Mouse (Mus musculus): ENCODE data around the gene Clgn. TPM values are rescaled to one million over a fixed set of nuclear protein-coding genes. Genes with fewer than 3 reads are reported as not detected.
A peak's percentile ranks its signal among the peaks of the same experiment; 100 is the strongest.

Clgn gene
- polyA plus RNA-seq, 1 experiment from 2014 or later, result 0.14 TPM

DNA sequence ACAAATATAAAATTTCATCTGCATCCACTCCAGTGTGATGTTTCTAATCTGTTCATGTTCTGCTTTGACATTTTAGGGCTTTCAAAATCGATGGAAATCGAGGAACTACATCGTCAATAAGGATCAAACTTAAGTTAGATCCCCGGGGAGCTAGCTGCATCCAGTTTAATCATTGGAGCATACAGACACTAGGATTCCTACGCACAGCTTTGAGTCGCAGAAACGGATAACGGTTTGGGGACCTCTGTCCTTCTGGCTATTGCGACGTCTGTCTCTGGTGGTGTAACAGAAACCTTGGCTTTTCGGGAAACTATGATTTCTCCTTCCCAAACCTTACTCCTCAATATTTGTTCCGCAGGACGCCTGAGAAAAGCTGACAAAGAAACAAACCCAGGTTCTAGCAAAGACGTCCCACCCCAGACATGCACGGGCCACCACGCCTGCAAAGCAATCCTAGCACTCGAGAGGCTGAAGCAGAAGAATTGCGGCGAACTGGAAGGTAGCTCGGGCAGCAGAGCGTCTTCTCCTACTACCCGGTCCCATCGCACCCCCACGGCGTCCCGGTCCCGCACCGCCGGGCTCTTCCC lies 52.1 kb downstream of the Clgn start:
- Histone ChIP-seq H3K27me3 (ENCODE audit: insufficient read depth, low read length) (no peaks in the 10 kb centered on the region), H3K4me1 (ENCODE audit: insufficient read depth, low read length) (peaks cover 12% of the 10 kb centered on the region), H3K9me3 (ENCODE audit: low read length) (no peaks in the 10 kb centered on the region), H3K9ac (replicated peaks; ENCODE audit: low read length) (peak overlapping the region; percentile 95), H3K4me2 (replicated peaks; ENCODE audit: low read depth, low read length) (peak overlapping the region; percentile 78), H3K4me3 (ENCODE audit: low read length) (peak overlapping the region; percentile 94), H3K27ac (ENCODE audit: low read length) (peak overlapping the region; percentile 87), H3K36me3 (ENCODE audit: insufficient read depth, low read length) (peaks cover 5% of the 10 kb centered on the region; the same call in 1 of the 2 replicates)
- 1% methylated on average over 29 of the region's 29 CpGs for WGBS
- ATAC-seq (ENCODE audit: low FRiP score, low TSS enrichment), result no peak

DNA sequence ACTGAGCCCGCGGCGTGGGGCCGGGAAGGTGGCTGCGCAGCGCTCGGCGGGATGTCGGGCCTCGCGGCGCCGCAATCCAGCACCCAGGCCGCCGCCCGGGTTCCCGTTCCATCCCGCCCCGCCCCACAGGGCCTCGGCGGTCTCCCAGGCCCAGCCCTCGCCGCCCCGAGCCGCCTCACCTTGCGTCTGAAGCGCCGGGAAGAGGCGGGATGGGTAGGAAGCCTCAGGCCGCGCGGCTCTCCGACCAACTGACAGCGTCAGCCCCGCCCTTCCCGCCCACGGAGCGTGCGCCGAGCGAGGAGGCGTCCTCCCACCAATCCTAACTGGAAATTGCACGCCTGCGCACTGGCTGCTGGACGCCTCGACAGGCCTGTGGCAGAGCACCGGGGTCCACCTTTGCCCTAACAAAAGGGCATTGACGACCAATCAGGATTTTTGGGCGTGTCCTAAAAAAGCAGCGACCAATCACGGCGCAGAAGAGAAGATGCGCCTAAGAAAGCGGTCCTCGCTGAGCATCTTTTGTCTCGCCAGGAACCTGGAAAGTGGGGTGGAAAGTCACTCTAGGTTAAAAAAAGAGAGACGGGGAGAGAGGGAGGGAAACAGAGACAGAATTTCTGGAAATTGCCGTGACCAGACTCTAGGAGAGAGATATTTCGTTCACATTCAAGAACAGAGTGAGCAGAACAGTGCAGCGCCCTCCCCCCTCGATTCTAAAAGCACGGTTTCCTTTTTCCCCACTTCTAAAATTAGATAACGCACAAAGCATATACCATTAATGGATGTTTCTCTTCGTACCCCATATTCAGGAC lies 52.8 kb downstream of the Clgn start:
- peak overlapping the region; percentile 95 for H3K9ac ChIP-seq (replicated peaks; ENCODE audit: low read length)
- peak overlapping the region; percentile 94 for H3K4me3 ChIP-seq (ENCODE audit: low read length)
- H3K27me3 ChIP-seq (ENCODE audit: insufficient read depth, low read length), result no peaks in the 10 kb centered on the region
- H3K27ac ChIP-seq (ENCODE audit: low read length), result peak overlapping the region; percentile 87
- ATAC-seq (ENCODE audit: low FRiP score, low TSS enrichment), result peak; percentile 100
- H3K36me3 ChIP-seq (ENCODE audit: insufficient read depth, low read length), result peaks cover 5% of the 10 kb centered on the region; the same call in 1 of the 2 replicates
- peaks cover 12% of the 10 kb centered on the region for H3K4me1 ChIP-seq (ENCODE audit: insufficient read depth, low read length)
- H3K4me2 ChIP-seq (replicated peaks; ENCODE audit: low read depth, low read length), result peak overlapping the region; percentile 78
- H3K9me3 ChIP-seq (ENCODE audit: low read length), result no peaks in the 10 kb centered on the region
- under 1% methylated on average over 64 of the region's 64 CpGs for WGBS

DNA sequence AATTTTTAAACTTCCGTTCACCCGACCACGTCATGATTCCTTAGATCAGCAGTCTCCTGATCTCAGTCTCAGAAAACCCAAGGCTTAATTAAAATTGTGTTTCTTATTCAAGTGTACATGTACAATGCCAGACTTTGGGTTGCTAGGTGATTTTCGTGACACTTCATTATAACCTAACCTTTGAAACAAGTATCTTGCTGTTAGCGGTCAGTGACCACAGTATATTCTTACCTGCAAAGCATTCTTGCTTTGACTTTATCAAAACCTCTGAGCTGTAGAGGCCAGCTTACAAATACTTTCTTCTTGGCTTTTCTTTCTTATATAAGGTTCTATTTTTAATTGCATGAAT lies 53.4 kb downstream of the Clgn start:
- H3K9ac ChIP-seq (replicated peaks; ENCODE audit: low read length), result peak overlapping the region; percentile 62
- peaks cover under 1% of the 10 kb centered on the region; the same call in 1 of the 2 replicates for H3K36me3 ChIP-seq (ENCODE audit: insufficient read depth, low read length)

DNA sequence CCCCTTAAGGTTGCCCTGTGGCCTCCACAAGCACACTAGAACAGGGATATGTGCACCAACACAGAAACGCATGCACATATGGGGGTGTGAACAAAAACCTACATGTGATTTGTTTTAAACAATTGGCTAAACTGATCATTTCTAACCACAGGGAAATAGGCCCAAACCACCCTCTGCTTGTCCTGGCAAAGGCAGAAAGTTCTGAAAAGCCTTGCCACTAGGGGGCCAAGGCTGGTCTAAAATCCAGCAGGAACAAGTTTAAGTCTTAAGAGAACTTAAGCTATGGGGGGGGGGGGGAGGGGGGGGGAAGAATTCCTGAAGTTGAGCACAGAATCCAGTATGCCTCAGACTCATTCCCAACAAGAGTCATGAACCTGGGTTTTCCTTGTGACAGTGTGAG lies 60.3 kb downstream of the Clgn start:
- H3K9ac ChIP-seq (replicated peaks; ENCODE audit: low read length), result no peak overlapping the region
- no peak overlapping the region for H3K4me3 ChIP-seq (ENCODE audit: low read length)
- no peak overlapping the region for H3K27ac ChIP-seq (ENCODE audit: low read length)
- no peak overlapping the region for H3K4me2 ChIP-seq (replicated peaks; ENCODE audit: low read depth, low read length)
- ATAC-seq (ENCODE audit: low FRiP score, low TSS enrichment), result no peak
- no peaks in the 10 kb centered on the region for H3K9me3 ChIP-seq (ENCODE audit: low read length)
- H3K27me3 ChIP-seq (ENCODE audit: insufficient read depth, low read length), result no peaks in the 10 kb centered on the region
- H3K4me1 ChIP-seq (ENCODE audit: insufficient read depth, low read length), result no peaks in the 10 kb centered on the region
- WGBS, result 69% methylated on average over 1 of the region's 1 CpGs
- H3K36me3 ChIP-seq (ENCODE audit: insufficient read depth, low read length), result no peaks in the 10 kb centered on the region

More for the DNA sequence above, 53.4 kb downstream of the Clgn start:
- 25% methylated on average over 5 of the region's 5 CpGs for WGBS
- peaks cover 12% of the 10 kb centered on the region for H3K4me1 ChIP-seq (ENCODE audit: insufficient read depth, low read length)
- H3K9me3 ChIP-seq (ENCODE audit: low read length), result no peaks in the 10 kb centered on the region
- ATAC-seq (ENCODE audit: low FRiP score, low TSS enrichment), result no peak
- H3K27ac ChIP-seq (ENCODE audit: low read length), result peak overlapping the region; percentile 65; the same call in 1 of the 2 replicates
- peak overlapping the region; percentile 94 for H3K4me3 ChIP-seq (ENCODE audit: low read length)
- no peaks in the 10 kb centered on the region for H3K27me3 ChIP-seq (ENCODE audit: insufficient read depth, low read length)
- H3K4me2 ChIP-seq (replicated peaks; ENCODE audit: low read depth, low read length), result peak overlapping the region; percentile 63

DNA sequence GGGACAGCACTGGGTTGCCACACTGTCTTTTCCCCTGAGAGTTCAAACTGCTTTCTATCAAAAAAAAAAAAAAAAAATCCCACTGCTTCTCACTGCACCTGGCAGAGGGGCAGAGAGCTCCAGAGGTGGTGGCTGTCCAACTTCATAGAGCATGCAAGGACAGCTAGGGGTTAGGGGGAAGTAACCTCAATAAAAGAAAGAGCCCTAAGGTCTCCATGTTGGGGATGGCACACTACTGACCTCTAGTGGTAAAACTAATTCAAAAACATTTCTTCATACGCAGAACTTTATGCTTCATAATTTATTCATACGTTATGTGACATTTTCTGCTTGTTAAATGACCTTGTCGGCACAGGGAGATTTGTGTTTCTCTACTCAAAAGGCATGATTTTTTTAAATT lies 61.4 kb downstream of the Clgn start:
- no peak for ATAC-seq (ENCODE audit: low FRiP score, low TSS enrichment)
- no peaks in the 10 kb centered on the region for H3K9me3 ChIP-seq (ENCODE audit: low read length)
- no peak overlapping the region for H3K4me2 ChIP-seq (replicated peaks; ENCODE audit: low read depth, low read length)
- no peak overlapping the region for H3K9ac ChIP-seq (replicated peaks; ENCODE audit: low read length)
- no peaks in the 10 kb centered on the region for H3K36me3 ChIP-seq (ENCODE audit: insufficient read depth, low read length)
- H3K4me3 ChIP-seq (ENCODE audit: low read length), result no peak overlapping the region
- no peak overlapping the region for H3K27ac ChIP-seq (ENCODE audit: low read length)
- H3K4me1 ChIP-seq (ENCODE audit: insufficient read depth, low read length), result no peaks in the 10 kb centered on the region
- no peaks in the 10 kb centered on the region for H3K27me3 ChIP-seq (ENCODE audit: insufficient read depth, low read length)
- WGBS, result 21% methylated on average over 3 of the region's 3 CpGs

DNA sequence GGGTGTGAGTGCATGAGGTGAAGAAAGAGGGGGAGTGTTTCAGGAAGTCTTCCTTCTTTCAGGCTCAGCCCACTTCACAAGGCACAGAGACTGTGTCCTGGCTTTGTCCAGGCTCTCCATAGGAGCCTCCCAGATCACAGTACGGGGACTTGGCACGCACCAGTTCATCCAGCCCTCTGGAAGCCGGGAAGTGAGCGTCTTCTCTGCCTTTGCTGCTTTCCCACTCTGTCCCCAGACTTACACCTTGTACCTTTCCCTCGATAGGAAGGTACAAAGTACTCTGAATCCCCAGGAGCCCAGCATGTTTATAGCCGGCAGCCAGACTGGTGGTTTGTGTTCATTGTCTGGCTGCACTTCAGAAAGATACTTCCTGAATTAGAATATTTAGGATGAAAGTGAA lies 67.5 kb downstream of the Clgn start:
- H3K4me1 ChIP-seq (ENCODE audit: insufficient read depth, low read length), result peaks cover 2% of the 10 kb centered on the region; the same call in 1 of the 2 replicates
- WGBS, result 55% methylated on average over 6 of the region's 6 CpGs
- H3K4me2 ChIP-seq (replicated peaks; ENCODE audit: low read depth, low read length), result no peak overlapping the region
- H3K9ac ChIP-seq (replicated peaks; ENCODE audit: low read length), result no peak overlapping the region
- no peaks in the 10 kb centered on the region for H3K27me3 ChIP-seq (ENCODE audit: insufficient read depth, low read length)
- 0 out of 2 replicates have a peak overlapping the region, but pooled peaks have one; percentile 35 for H3K27ac ChIP-seq (ENCODE audit: low read length)
- ATAC-seq (ENCODE audit: low FRiP score, low TSS enrichment), result peak; percentile 77; the same call in 1 of the 2 replicates
- H3K4me3 ChIP-seq (ENCODE audit: low read length), result no peak overlapping the region
- H3K9me3 ChIP-seq (ENCODE audit: low read length), result no peaks in the 10 kb centered on the region
- no peaks in the 10 kb centered on the region for H3K36me3 ChIP-seq (ENCODE audit: insufficient read depth, low read length)

DNA sequence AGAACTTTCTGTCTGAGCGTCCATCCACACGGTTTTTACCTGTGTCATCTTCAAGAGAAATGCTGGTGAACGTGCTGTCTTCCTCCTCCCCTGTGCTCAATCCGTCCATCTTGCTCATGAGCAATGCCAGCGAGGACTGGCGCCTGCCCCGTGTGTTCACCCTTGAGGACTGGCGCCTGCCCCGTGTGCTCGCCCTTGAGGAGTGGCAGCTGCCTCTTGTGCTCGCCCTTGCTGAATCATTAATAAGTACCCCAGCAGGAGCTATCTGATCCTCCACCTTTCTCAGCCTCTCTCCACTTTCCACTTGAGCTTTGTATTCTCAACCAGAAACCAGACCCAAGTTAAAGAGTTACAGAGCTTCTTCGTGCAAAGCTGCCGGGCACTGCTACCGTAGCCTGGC lies 68.6 kb downstream of the Clgn start, which contains the start of gene Scoc:
Scoc (minus strand) TSS at position 170 of the 400 bp plus-strand sequence.
- Histone ChIP-seq H3K4me1 (ENCODE audit: insufficient read depth, low read length) (peaks cover 2% of the 10 kb centered on the region; the same call in 1 of the 2 replicates), H3K27ac (ENCODE audit: low read length) (peak within 1 kb of the TSS; percentile 35; the same call in 1 of the 2 replicates), H3K9ac (replicated peaks; ENCODE audit: low read length) (no peak within 1 kb of the TSS), H3K4me2 (replicated peaks; ENCODE audit: low read depth, low read length) (no peak within 1 kb of the TSS), H3K9me3 (ENCODE audit: low read length) (no peaks in the 10 kb centered on the region), H3K4me3 (ENCODE audit: low read length) (no peak within 1 kb of the TSS), H3K36me3 (ENCODE audit: insufficient read depth, low read length) (no peaks in the 10 kb centered on the region), H3K27me3 (ENCODE audit: insufficient read depth, low read length) (no peaks in the 10 kb centered on the region)
- ATAC-seq (ENCODE audit: low FRiP score, low TSS enrichment), result peak; percentile 96
- 62% methylated on average over 14 of the region's 14 CpGs for WGBS

DNA sequence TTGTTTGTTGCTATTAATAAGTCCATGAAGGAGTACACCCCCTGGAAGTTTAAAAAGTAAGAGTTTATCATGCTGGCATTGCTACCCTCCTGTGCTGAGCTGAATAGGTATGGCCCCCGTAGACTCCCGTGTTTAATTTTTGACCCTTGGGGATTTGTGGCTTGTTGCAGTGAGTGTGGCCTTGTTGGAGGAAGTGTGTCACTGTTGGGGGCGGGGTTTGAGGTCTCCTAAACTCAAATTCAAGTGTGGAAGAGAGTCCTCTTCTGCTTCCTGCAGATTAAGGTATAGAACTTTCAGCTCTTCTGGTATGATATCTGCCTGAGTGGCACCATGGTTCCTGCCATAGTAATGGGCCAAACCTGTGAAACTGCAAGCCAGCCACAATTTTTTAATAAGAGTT lies 69.9 kb downstream of the Clgn start:
- WGBS, result 69% methylated on average over 3 of the region's 3 CpGs
- Histone ChIP-seq H3K4me3 (ENCODE audit: low read length) (no peak overlapping the region), H3K4me2 (replicated peaks; ENCODE audit: low read depth, low read length) (no peak overlapping the region), H3K27ac (ENCODE audit: low read length) (no peak overlapping the region), H3K4me1 (ENCODE audit: insufficient read depth, low read length) (peaks cover 2% of the 10 kb centered on the region; the same call in 1 of the 2 replicates), H3K27me3 (ENCODE audit: insufficient read depth, low read length) (no peaks in the 10 kb centered on the region), H3K9me3 (ENCODE audit: low read length) (no peaks in the 10 kb centered on the region), H3K36me3 (ENCODE audit: insufficient read depth, low read length) (no peaks in the 10 kb centered on the region), H3K9ac (replicated peaks; ENCODE audit: low read length) (no peak overlapping the region)
- ATAC-seq (ENCODE audit: low FRiP score, low TSS enrichment), result no peak

Measured in kidney, embryonic 16.5 days (tissue).